Mouse (Mus musculus): ENCODE measurements around the gene Rasgrp2. TPM values are rescaled to one million over a fixed set of nuclear protein-coding genes. Genes with fewer than 3 reads are reported as not detected.

Gene Rasgrp2
- 107 and 215 TPM in 2 replicates for polyA plus RNA-seq (2012; rRNA removed)

DNA sequence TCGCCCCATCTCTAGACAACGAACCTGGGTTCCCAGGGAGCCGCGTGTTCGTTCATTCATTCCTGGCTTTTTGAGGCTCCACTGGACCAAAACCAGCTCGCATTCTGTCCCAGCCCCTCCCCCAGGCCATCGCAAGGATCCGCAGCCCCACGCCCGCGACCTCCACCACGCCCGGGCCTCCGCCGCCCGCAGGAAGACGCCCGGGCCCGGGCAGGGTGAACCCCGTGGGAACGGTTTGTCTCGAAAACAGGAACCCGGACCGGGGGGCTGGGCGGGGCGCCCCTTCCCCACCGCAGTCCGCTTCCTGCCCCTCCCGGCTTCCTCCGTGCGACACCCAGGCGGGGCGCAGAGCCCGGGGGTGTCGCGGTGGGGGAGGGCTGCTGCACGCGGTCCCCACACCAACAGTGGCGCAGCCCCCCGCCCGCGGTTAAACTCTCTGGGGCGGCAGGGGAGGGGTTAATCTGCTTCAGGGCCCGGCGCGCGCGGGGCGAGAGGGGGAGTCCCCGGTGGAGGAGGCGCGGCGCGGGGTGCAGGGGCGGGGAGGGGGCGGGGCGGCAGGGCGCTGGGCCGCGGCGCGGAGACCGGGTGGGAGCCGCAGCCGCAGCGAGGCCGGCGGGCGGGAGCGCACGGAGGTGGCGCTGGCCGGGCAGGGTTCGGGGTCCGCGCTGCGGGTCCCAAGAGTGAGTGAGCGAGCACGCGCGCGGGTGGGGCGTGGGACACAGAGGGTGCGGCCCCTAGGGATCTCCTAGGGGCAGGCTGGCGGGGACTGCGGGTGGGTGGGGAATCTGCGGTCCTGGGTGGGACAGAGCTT, at the start of gene Rasgrp2:
Gene Rasgrp2, plus strand, starts transcription at position 56 of the 811 bp plus-strand sequence.
- DNase-seq (ENCODE audit: low read depth), result no peak

DNA sequence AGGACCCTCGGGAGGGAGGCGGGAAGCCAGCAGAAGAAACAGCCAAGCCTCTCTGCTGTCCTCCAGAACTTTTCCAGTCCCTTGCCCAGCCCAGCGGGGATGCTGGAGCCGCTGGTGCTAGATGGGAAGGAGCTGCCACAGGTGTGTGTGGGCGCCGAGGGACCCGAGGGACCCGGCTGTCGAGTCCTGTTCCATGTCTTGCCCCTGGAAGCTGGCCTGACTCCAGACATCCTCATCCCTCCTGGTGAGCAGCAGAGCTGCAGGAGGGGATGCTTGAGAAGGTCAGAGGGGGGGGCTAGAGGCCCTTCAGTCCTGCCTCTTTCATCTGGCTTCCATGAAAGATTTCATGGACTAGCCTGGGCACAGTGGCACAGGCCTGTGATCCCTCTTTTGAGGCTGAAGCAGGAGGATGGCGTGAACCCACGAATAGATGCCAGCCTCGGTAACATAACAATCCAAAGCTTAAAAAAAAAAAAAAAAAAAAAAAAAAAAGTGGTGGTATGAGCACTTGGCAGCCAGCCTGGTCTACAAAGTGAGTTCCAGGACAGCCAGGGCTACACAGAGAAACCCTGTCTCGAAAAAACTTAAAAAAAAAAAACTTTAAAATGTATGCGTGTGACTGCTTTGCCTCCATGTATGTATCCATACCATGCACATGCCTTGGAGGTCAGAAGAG, 47.6 kb upstream of the Rasgrp2 start:
- no peak for DNase-seq (ENCODE audit: low read depth)

DNA sequence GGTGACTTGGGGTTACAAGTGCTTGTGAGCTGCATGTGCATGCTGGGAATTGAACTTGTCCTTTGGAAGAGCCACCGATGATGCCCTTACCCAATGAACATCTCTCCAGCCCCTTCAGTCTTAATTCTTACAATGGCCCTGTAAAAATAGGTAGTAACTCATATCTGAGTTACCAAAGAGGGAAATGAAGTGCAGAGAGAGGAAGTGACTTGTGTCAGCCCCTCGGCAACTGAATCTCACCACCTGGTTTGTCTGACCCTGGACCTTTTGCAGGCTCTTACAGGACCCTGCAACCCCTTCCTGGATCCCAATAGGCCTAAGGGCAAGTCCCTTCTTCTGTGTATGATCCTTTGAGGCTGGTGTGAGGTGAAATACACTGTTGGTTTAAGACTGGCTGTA, 47.0 kb upstream of the Rasgrp2 start:
- no peak for DNase-seq (ENCODE audit: low read depth)

DNA sequence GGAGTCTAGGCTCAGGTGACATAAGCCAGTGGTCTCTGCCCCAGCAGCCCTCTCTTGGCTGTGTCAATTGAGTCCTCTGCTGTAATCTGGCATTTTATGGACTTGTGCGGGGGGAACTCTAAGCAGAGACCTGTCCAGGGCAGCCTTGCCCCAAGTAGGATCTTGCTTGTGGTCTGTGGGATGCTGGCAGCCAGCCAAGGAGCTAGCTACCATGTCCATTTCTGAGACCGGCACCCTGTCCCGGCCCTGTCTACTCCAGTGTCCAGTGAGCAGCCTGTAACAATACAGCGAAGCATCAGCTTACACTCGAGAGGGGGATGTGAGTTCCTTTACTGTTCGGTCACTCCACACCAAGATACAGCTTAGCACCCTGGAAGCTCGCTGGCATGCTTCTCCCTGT, 45.1 kb upstream of the Rasgrp2 start:
- no peak for DNase-seq (ENCODE audit: low read depth)

DNA sequence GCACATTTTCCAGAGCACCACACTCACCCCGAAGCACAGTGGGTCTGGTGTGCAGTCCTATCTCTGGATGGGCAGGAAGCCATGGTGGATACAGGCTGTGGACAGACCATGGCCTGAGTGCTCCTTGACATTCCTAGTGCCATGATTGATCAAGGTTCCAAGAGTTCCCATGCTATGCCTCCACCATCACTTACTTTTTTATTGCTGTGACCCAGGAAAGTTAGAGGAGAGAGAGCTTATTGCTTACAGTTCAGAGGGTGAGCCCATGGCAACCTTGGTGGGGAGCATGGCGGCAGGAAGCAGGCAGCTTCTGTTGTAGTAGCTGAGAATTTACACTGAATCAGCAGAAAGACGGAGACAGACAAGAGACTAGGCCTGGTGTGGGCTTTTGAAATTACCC, 37.8 kb upstream of the Rasgrp2 start:
- DNase-seq (ENCODE audit: low read depth), result no peak

DNA sequence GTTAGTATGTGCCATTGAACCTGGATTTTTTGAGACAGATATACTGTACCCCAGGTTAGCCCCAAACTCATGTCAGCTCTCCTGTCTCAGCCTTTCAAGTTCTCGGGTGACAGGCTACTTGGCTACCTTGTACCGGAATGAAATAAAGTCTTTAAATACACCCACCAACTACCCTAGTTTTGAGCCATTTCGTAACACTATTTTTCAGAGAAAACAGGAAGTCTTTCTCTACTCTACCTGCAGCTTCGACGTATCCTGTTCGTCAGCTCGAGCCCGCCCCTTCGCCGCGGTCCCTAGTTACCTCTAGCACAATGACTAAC, 36.1 kb upstream of the Rasgrp2 start:
- DNase-seq (ENCODE audit: low read depth), result no peak

DNA sequence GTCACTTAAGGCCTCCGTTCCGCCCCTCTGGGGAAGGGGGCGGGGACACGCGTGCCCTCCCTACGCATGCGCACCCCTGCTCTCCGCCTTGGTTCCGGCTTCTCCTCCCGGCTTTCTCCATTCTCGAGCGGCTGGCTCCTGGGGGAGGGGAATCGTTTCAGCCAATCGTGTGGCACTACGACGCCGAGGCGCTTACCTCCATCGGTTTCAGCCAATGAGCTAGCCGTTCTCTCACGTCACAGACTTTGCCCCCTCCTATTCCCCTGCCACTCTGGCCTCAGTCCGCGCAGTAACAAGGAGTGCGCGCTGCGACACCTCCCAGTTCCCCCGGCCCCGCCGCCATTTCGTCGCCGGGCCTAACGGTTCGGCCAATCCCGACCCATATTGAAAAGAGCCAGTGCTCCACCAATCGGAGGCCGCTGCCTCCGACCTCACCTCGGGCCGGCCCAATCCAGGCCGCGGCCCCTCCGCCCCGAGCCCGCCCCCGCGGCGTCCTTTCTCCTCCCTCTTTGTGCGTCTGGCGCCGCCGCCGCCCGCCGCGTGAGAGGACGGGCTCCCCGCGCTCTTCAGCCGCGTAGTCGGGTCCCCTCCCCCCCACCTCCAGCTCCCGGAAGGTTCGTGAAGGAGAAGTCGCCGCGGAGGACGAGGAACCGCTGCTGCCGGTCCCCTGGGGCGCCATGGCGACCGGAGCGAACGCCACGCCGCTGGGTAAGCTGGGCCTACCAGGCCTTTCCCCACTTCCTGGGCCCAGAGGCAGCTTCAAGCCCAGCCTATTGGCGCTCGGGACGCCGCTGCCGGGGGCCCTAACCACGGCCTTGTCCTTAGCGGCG, 35.5 kb upstream of the Rasgrp2 start, which contains the start of gene Sf1:
Gene Sf1, plus strand, starts transcription at position 280 of the 830 bp plus-strand sequence.
- peak; percentile 96 for DNase-seq (ENCODE audit: low read depth)

DNA sequence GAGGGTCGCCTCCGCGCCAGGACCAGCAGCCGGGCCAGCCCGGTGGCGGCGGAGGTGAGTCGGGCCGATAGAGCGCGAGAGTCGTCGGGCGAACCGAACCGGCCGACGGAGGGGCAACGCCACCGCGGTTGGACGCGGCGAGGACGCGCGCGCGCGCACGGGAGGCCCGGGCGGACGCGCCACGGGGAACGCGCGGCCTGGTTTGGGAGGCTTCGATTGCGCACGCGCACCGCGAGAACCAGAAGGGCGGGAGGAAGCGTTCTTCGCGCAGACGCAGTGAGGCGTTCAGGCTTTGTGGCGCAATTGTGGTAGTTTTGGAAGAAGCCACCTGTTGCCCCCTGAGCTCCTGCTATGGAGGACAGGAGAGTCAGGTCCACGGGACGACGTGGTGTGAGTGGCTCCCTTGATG, 34.8 kb upstream of the Rasgrp2 start:
- DNase-seq (ENCODE audit: low read depth), result no peak

DNA sequence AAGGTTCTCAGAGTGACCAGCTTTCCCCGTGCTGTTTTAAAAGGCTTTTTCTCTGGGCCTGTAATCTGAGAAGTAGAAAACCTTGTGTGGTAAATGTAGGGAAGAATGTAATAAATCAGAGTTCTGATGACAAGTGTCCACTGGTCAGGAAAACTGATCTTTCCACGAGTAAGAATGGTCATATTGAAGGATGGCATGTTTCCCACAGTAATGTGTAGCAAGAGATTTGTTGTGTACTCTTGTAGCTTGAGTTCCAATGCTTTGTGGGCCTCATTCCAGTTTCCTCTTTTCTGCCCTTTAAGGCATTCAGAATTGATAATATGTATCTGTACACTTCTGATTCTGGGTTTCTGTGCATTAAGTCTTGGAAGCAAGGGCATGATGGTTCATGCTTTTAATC, 34.3 kb upstream of the Rasgrp2 start:
- DNase-seq (ENCODE audit: low read depth), result no peak

DNA sequence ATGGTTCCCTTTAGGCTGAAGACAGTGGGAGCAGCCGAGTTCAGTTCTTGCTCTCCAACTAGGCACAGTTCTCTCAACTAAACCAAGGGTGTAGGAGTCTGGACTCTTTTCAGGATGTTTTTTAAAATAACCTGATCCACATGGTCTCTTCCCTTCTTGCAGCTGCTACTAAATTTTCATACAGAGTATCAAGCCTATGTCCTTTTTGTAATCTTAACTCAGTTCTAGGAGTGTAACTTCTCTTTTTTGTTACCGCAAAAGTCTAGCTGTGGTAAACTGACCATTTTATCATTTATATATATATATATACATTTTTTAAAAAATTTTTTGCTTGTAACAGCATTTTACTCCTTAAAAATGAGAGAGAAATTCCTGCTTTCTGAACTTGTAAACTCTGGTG, 29.0 kb upstream of the Rasgrp2 start:
- DNase-seq (ENCODE audit: low read depth), result no peak

DNA sequence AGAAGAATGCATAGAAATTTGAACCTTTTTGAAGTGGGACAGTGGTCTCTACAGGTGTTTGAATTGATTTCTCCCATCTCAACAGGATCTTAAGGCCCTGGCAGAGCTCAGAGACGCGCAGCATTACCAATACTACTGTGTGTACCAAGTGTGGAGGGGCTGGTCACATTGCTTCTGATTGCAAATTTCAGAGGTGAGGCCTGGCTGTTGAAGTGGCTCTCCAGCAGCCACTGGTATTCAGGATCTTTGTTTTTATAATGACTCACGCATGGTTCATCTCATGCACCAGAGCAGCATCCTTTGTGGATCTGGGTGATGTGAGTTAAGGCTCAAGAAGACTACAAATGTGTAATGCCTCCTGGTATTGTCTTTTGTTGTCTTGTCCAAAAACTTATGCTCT, 26.7 kb upstream of the Rasgrp2 start:
- DNase-seq (ENCODE audit: low read depth), result no peak

DNA sequence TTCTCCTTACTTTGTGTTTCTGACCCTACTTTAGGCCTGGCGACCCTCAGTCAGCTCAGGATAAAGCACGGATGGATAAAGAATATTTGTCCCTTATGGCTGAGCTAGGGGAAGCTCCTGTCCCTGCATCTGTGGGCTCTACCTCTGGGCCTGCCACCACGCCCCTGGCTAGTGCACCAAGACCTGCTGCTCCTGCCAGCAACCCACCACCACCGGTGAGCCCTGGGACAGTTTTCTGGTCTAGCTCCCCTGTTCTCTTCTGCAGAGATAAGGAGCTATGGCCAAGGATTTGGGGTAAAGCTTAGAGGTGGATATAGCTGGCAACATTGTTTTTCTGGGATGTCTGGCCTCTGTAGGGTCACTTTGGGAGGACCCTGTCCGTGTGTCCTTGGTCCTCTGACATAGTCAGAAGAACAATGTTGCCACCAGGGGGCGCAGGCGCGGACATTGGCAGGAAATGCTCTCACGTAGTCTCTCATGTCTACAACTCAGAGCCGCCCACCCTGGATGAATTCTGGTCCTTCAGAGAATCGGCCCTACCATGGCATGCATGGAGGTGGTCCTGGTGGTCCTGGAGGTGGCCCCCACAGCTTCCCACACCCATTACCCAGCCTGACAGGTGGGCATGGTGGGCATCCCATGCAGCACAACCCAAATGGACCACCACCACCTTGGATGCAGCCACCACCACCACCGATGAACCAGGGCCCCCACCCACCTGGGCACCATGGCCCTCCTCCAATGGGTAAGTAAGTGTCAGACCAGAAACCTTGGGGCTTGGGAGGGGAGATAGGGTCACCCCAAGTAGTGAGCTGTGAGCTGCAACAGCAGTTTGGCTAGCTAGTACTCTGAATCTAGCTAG, 25.4 kb upstream of the Rasgrp2 start:
- no peak for DNase-seq (ENCODE audit: low read depth)

DNA sequence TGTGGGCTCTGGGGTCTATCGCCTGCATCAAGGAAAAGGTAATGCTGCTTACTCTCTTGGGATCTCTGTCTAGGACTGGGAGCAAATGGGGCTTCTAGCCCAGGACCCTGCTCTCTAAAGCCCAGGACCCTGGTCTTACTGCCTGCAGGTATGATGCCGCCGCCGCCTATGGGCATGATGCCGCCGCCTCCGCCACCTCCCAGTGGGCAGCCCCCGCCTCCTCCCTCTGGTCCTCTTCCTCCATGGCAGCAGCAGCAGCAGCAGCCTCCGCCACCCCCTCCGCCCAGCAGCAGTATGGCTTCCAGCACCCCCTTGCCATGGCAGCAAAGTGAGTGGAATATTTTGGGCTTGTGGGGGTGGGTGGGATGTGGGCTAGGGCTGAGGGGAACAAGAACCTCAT, 24.6 kb upstream of the Rasgrp2 start:
- no peak for DNase-seq (ENCODE audit: low read depth)

DNA sequence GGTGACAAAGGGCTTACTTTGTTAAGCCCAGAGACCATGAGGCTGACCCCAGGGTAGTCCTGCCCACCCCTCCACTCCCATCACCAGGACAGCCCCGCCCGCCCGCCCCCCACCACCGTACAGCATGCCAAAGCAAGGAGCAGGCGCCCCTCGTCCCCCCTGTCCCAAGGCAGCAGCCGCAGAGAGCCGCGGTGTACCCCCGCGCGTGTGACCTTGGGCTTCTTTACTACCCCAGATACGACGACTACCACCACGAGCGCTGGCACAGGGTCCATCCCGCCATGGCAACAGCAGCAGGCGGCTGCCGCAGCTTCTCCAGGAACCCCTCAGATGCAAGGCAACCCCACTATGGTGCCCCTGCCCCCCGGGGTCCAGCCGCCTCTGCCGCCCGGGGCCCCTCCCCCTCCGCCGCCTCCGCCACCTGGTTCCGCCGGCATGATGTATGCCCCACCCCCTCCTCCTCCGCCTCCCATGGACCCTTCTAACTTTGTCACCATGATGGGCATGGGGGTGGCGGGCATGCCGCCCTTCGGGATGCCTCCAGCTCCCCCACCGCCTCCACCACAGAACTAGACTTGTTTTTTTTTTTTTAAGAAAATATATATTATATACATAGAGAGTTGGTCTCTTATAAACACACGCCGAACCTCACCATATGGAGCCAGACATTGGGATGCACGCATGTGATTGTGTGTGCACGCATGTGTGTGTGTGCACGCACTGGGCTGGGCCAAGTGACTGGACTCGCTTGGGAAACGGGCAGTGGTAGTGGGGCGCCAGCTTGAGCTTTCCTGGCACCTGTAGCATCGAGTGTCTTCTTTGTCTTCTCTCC, 23.5 kb upstream of the Rasgrp2 start:
- DNase-seq (ENCODE audit: low read depth), result no peak

DNA sequence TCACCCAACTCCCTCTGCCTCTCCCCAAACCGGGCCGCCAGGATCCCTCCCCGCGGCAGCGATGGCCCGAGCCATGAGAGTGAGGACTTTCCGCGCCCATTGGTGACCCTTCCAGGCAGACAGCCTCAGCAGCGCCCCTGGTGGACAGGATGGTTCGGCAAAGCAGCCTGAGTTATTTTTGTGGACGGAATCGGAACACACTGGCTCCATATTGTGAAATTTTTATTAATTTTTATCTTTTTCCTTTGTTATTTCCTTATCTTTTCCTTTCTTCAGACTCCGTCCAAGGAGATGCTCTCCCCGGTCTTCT, 22.9 kb upstream of the Rasgrp2 start:
- no peak for DNase-seq (ENCODE audit: low read depth)

DNA sequence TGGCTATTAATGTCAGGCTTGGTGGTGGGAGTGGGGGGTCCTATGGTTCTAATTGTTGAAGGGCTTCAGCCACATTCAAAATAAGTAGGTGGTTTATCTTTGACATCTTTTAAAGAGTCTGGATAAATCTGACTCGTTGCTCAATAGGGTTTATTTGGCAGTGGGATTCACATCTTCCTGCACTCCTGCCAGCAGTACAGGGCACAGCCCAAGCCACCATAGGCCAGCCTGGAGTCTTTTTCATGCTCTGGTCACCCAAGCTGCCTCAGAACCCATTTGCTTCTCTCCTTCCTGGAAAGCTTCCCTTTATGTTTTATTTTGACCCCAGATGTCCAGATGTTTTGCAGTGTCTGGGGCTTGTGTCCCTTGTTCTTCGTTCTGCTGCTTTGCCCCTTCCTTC, 22.5 kb upstream of the Rasgrp2 start:
- no peak for DNase-seq (ENCODE audit: low read depth)

DNA sequence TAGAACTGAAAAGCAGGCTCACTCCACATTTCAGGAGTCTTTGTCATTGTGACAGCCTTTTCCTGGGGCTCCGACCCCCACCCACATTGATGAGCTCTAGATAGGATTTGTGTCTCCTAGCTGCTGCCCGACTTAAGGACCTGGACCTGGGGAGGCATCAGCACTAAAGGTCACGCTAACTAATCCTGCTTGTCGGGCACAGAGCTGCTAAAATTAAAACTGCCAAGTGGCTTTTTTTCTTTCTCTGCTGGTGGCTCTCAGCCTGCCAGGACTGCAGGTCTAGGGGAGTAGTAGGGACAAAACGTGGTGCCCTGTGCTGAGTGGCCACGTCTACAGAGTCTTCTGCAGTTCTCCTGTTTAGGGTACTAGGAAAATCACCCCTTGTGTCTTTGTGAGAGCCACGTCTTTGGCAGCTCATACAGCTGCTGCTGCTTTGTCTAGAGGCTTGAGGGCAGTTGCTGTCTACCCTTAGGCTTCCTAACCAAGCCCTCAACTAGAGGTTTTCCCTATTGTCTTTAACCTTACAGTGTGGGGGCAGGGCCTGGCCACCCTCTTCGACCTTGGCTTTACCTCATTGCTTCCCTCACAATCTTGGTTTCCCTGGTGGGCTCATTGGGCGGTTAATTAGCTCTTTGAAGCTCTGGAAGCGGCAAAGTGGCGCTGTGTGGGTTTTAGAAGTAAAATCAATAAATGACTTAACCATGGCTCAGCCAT, 21.7 kb upstream of the Rasgrp2 start:
- no peak for DNase-seq (ENCODE audit: low read depth)

DNA sequence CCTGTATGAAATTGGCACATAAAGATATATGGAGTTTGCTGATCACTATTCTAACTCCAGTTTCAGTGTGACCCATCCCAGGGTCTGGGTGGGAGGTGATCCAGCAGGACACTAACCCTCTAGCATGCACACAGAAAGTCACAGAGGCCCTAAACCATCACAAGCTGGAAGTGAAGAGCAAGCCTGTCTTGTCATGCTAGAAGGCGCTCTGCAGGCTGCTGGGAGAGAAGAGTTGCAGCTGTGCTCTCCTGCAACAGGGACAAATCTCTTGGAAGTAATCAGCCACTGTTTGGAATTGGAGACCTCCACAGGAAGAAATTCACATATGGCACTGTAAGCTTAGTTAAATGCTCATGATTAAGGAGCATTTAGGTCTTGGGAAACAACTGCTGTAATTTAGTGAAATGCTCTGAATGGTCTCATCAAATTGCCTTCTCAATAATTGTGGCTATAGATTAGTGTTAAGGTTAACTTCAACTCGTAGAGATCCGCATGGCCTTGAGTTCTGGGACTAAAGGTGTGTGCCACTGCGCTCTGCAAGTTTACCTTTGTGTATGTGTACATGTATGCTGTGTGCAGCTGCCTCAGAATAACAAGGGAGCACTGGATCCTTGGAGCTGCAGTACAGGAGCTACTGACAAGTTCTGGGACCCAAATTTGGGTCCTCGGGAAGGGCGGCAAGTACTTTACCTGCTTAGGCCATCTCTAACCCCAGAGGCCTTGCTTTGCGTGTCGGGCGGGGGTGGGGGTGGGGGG, 18.6 kb upstream of the Rasgrp2 start:
- DNase-seq (ENCODE audit: low read depth), result no peak

DNA sequence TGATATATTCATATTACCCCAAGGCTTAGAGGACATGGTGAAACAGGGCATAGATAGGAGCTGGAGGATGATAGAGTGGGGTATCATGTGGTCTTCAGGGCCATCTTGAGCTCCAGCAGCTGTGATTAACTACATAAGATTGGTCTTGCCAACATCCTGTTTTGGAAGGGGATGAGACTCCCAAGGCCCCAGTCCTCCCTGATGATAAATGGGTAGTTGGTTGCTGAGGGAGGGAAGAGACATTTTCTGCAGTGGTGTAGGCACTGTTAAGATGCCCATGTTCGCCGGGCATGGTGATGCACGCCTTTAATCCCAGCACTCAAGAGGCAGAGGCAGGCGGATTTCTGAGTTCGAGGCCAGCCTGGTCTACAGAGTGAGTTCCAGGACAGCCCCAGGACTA, 17.9 kb upstream of the Rasgrp2 start:
- no peak for DNase-seq (ENCODE audit: low read depth)

Measured in gonadal fat pad, adult 2 months (tissue).